Mouse (Mus musculus): ENCODE measurements around the gene Slc29a3. TPM values are rescaled to one million over a fixed set of nuclear protein-coding genes. Genes with fewer than 3 reads are reported as not detected.

Gene Slc29a3
- polyA plus RNA-seq, 1 experiment from 2014 or later = 5.4 TPM

Other genes with a start within 250 kb of the Slc29a3 start
- 0.09 and 0.27 TPM in 2 replicates for gene Cdh23, start 56.3 kb downstream of the Slc29a3 start, polyA plus RNA-seq (2015; fragmentation: Nextera tagmentation; extraction: Ambion mirVana)
- gene Unc5b, start 78.8 kb upstream of the Slc29a3 start, polyA plus RNA-seq (2015; fragmentation: Nextera tagmentation; extraction: Ambion mirVana) = 12.1 and 13.9 TPM in 2 replicates

Data from heart, embryonic 13.5 days (tissue).